Mouse (Mus musculus) 416B (cell line): ENCODE results near the gene Trim56.
"Not testable (repeated sequence)": the region's sequence is repeated elsewhere in the genome, so short reads cannot be mapped to it uniquely, and the experiment has no call there.

Experiments used
- DNase-seq: peaks from one replicate; pipeline ENCODE4 v3.0.0; 2011; ENCODE audit warnings: low read depth

Trim56 gene

DNA sequence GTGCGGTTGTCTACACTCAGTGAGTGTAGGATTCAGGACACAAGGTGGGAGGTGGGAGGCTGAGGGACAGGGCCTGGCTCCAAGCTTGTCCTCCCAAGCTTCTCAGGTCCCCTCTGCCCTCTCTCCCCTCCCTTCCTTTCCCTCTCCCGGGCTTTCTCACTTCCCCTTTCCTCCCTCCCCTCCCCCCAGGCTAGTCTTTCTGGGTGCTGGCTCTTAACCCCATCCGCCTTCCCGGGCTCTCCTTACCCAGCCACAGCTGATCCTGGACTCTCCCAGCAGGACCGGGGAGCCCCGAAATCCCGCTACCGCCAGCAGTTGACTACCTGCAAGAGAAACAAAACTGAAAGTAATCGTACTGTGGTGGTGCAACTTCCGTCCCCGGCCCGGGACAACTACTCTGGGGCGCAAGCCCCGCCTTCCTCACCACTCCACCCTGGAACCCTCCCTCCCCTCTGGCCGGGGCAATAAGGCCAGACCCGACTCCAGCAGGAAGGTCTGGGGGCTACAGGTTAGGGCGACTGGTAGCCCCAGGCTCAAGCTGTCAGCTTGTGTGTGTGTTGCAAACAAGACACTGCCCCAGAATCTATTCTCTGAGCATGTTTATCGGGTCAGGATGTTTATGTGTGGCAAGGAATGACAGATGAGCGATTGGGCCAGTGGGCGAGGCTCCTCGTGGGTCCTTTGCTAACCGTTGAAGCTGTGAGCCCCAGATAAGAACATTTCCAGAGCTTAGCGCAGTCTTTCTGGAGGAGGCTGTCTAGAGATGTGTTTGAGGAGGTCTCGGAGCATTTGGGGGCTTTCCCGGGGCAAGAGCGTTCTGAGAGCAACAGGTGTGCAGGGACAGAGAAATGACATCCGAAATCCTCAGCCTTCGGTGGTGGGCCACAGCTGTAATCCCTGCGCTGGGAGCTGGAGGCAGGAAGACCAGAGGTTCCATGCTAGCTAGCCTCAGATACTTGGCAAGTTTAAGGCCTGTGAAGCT is at the start of gene Trim56:
Gene Trim56 (minus strand): TSS at position 344 of the 982 bp plus-strand sequence.
- peak; percentile 85 for DNase-seq

- no peak for DNase-seq
Observed at GRCm38 (mm10) chr5:137161853-137162252, 45.8 kb upstream of the Trim56 start.

DNA sequence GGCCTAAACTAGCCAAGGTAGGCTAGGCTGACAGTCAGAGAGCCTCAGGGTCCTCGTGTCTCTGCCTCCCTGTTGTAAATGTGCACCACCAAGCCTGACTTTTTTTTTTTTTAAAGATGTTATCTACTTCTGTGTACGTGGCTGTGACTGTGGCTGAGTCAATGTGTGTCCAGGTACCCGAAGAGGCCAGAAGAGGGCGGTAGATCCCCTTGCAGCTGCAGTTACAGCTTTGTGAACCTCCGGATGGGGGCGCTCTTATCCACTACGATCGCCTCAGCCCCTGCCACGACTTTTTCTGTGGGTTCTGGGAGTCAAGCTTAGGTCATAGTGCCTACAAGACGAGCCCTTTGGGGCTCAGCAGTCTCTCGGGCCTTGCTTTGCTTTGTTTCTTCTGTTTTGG is 43.5 kb upstream of the Trim56 start:
- DNase-seq: peak; percentile 83

GRCm38 (mm10) chr5:137153289-137153688 is 37.3 kb upstream of the Trim56 start:
- DNase-seq: no peak

- DNase-seq: peak; percentile 51
Observed at GRCm38 (mm10) chr5:137152623-137153022, 36.6 kb upstream of the Trim56 start.

DNA sequence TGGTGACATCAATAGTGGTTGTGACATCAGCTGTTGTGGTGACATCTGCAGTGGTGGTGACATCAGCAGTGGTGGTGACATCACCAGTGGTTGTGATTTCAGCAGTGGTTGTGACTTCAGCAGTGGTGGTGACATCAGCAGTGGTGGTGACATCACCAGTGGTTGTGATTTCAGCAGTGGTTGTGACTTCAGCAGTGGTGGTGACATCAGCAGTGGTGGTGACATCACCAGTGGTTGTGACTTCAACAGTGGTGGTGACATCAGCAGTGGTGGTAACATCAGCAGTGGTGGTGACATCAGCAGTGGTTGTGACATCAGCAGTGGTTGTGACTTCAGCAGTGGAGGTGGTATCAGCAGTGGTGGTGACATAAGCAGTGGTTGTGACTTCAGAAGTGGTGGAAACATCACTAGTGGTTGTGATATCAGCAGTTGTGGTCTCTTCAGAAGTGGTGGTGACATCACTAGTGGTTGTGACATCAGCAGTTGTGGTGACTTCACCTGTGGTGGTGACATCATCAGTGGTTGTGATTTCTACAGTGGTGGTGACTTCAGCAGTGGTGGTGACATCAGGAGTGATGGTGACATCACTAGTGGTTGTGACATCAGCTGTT is 33.4 kb upstream of the Trim56 start, which contains the start of gene Muc3:
Gene Muc3 (minus strand): TSS at position 51 of the 611 bp plus-strand sequence.
- DNase-seq: peak; percentile 16

GRCm38 (mm10) chr5:137140836-137141235 is 24.8 kb upstream of the Trim56 start:
- no peak for DNase-seq

DNA sequence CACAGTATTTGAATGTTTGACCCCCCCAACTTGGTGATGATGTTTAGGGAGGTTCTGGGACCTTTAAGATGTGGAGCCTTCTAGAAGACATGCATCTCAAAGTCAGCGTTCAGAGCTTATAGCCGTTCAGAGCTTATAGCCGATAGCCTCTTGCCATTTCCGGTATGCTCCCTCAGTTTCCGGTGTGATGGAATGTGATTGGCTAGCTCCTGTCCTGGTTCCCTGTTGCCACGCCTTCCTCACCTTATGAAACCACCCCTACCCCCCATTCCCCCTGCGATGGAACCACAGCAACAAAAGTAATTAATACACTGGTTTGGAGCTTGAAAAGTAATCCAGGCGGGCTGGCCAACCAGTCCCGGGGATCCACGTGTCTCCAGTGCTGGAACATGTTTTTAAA is 23.0 kb upstream of the Trim56 start:
- DNase-seq: peak; percentile 52

DNA sequence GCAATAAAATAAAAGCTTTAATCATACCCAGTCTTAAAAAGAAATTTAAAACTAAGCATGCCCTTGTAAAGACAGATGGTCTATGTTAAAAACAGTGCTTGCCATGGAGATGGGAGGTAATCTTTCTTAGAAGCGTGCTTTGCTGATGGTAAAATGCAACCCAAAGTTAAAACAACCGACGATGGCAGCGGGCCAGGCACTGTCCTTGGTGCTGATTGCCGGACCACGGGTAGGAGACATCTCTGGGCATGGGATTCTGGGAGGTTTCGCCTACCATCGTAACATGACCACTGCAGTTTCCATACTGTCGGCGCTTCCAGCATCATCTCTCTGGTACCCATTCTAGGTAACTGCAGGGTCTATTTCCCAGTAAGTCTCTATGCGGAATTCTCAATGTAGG is 18.9 kb upstream of the Trim56 start:
- DNase-seq: no peak

DNA sequence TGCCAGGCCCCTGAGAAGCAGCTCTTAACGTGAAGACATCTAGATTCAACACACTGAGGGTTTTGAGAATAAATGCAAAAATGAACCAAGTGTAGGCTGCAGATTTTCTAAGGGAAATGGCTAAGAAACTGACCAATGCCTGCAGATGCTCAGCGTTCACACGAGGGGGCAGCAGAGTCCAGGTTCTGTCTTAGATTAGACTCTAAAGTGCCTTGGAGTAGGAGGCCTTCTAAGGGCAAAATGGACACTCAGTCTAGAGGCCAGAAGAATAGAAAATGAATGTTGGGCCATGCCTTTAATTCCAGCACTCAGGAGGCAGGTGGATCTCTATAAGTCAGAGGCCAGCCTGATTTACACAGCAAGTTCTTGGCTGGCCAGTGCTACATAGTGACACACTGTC is 15.5 kb upstream of the Trim56 start:
- peak; percentile 81 for DNase-seq

GRCm38 (mm10) chr5:137129281-137129680 is 13.3 kb upstream of the Trim56 start:
- no peak for DNase-seq

- no peak for DNase-seq
Observed at GRCm38 (mm10) chr5:137123516-137123915, 7.5 kb upstream of the Trim56 start.

DNA sequence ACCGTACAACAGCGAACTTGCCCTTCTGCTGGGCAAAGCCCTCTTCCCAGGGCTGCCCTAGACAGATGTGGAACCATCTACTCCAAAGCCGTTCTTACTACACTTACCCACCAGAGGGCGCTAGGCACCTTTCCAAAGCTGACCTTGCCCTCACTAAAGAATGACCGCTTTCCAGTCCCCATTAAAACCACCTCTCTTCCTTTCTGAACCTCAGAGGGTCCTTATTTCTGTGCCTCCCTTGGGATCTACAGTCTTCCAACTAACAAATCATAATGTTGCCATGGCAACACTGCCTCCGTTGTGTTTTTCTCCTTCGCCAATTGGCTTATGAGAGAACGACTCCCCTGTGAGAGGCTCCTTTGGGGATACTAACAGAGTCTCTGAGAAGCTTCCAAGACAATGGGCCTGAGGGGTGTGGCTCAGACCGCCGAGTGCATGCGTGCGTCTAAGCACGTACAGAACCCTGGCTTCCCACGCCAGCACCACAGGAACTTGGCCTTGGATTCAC is 6.7 kb upstream of the Trim56 start:
- DNase-seq: peak; percentile 75

DNA sequence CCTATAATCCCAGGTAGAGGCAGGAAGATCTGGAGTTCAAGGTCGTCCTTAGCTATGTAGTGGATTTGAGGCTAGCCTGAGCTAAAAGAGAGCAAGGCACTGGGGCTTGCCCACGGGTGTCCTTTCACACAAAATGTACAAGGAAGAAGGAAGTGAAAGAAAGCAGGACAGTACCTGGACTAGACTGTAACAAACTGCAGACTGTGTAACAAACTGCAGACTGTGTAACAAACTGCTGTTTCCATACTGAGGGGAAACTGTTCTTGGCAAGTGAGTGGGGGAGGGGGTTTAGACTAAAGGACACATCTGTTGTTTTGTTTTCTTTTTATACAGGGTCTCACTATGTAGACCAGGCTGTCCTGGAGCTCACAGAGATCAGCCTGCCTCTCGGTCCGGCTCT is 5.3 kb upstream of the Trim56 start:
- no peak for DNase-seq

- DNase-seq: no peak
Observed at GRCm38 (mm10) chr5:137118878-137119277, 2.9 kb upstream of the Trim56 start.

- DNase-seq: not testable (repeated sequence)
Observed at GRCm38 (mm10) chr5:137117994-137118393, 2.0 kb upstream of the Trim56 start.

DNA sequence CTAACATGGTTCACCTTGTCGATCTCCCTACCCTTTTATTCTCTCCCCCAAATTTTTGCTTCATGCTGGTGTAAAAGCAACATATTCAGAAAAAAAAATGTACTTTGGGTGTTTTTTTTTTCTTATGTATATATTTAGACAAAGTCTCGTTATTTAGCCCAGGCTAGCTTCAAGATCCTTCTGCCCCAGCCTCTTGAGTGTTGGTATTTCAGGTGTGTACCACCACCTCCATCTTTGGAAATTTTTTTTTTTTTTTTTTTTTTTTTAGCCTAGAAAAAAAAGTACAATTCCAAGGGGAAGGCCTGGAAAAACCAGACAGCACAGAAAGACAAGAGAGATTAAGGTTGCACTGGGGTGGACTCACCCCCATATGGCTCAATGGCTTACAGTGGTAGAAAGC is 978 bp upstream of the Trim56 start:
- DNase-seq: no peak

DNA sequence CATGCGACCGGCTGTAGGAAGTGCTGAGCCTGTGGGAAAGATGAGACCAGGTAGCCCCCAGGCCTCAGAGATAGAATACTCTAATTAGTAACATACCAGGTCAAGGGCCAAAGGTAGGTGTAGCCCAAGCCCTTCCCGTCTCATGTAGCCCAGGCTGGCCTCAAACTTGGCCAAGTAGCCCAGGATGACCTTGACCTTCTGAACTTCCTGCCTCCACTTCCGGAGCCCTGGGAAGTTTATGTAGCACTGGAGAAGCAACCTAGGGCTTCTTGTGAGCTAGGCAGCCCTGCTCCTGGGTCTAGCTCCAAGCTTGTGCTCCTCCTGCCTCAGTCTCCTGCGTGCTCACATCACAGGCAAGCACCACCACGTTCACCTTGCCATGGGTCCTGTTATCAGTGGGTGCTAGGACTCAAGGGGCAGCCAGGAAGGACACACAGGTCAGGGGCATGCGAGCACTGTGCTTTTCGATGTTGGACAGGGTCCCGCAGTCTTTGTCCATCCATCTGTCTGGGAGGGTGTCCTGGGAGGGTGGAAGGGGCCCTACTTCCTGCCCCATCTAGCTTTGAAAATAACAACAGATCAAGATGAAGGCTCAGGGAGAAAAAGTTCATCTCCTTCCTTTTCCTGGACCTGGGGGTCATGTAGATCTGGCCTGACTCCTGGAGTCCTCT is 983 bp downstream of the Trim56 start:
- DNase-seq: no peak

DNA sequence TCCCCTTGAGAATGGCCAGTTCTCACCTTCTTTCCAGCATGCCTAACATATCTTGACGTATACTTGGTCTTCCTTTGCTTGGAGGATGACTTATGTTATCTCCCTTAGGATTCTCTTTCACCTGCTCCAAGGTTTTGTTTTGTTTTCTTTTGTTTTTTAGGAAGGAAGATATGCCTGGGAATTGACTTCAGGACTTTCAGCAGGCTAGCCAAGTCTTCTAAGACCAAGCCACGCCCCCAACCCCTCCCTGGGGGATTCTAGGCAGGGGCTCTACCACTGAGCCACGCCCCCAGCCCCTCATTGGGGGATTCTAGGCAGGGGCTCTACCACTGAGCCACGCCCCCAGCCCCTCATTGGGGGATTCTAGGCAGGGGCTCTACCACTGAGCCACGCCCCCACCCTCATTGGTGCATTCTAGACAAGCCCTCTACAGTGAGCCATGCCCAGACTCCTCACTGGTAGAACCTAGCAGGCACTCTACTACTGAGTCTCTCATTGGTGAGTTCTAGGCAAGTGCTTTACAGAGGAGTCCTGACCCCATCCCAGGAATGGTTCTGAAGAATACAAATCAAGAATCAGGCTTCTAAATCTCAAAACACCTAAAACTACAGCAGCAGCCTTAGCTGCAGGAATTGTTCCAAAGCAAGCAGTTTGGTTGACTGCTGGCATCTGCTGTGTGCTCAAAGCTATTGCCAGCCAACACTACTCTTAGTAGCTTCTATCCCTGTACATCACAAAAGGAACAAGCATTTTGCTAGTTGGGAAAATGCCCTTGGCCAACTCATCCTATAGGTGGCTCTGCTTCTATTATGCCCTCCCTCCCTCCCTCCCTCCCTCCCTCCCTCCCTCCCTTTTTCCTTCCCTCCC is 4.2 kb downstream of the Trim56 start:
- DNase-seq: no peak

DNA sequence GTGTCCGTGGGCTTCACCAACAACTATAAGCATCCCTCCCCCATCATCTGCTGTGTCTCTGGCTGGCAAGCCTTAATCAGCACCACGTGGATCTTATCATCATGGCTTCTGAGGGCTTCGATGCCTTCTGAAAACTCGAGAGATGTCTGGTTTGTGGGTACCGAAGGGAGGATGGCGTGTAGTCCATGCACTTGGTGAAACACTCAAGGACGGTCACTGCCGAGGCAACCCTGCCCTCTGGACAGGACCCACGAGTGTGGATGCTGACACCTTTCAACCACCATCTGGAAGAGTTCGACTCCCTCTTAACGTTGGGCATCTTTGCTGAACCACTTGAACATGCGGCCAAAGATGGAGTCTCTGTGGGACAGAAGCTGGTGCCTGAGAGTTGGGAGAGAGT is 5.1 kb downstream of the Trim56 start:
- no peak for DNase-seq

GRCm38 (mm10) chr5:137109941-137110593 is 5.9 kb downstream of the Trim56 start:
- no peak for DNase-seq
